Mouse (Mus musculus) urinary bladder, postnatal 4 days (tissue): ENCODE measurements around the gene Ndrg3.

Experiments used
- DNase-seq, 2 experiments: peaks; one replicate each; pipeline ENCODE4 v3.0.0; 2021 to 2022; ENCODE audit warnings: low spot score in 2 of 2

Ndrg3 gene

GRCm38 (mm10) chr2:156991470-156992319, at the start of gene Ndrg3:
Gene Ndrg3, minus strand, starts transcription at chr2:156992056.
- peak; percentile 93 to 96 for DNase-seq

GRCm38 (mm10) chr2:157041421-157041820, 49.6 kb upstream of the Ndrg3 start:
- DNase-seq, result no peak

GRCm38 (mm10) chr2:157040649-157041046, 48.8 kb upstream of the Ndrg3 start:
- DNase-seq, result no peak

GRCm38 (mm10) chr2:157039900-157040648, 48.2 kb upstream of the Ndrg3 start:
- no peak for DNase-seq

- DNase-seq, result no peak
These were observed 45.4 kb upstream of the Ndrg3 start for GRCm38 (mm10) chr2:157037303-157037702.

GRCm38 (mm10) chr2:157036400-157036799, 44.5 kb upstream of the Ndrg3 start:
- DNase-seq, result no peak

- DNase-seq, result no peak
These were observed 43.5 kb upstream of the Ndrg3 start for GRCm38 (mm10) chr2:157035371-157035770.

- DNase-seq, result peak; percentile 67 to 91
These were observed 38.9 kb upstream of the Ndrg3 start for GRCm38 (mm10) chr2:157030804-157031203.

- no peak for DNase-seq
These were observed 36.4 kb upstream of the Ndrg3 start for GRCm38 (mm10) chr2:157028261-157028660.

- DNase-seq, result no peak
These were observed 35.5 kb upstream of the Ndrg3 start for GRCm38 (mm10) chr2:157027106-157028008.

- DNase-seq, result no peak
These were observed 29.3 kb upstream of the Ndrg3 start for GRCm38 (mm10) chr2:157021156-157021555.

- no peak for DNase-seq
These were observed 27.4 kb upstream of the Ndrg3 start for GRCm38 (mm10) chr2:157019228-157019627.

- DNase-seq, result no peak
These were observed 24.8 kb upstream of the Ndrg3 start for GRCm38 (mm10) chr2:157016529-157017270.

GRCm38 (mm10) chr2:157012341-157012740, 20.5 kb upstream of the Ndrg3 start:
- no peak for DNase-seq

- DNase-seq, result no peak
These were observed 18.9 kb upstream of the Ndrg3 start for GRCm38 (mm10) chr2:157010634-157011310.

- DNase-seq, result no peak
These were observed 18.3 kb upstream of the Ndrg3 start for GRCm38 (mm10) chr2:157010121-157010520.

GRCm38 (mm10) chr2:157008509-157008908, 16.7 kb upstream of the Ndrg3 start:
- no peak for DNase-seq

GRCm38 (mm10) chr2:157007234-157007596, 15.4 kb upstream of the Ndrg3 start:
- DNase-seq, result no peak

GRCm38 (mm10) chr2:157006511-157007233, 14.8 kb upstream of the Ndrg3 start, which contains the start of gene Dsn1:
Gene Dsn1, minus strand, starts transcription at chr2:157007154.
- DNase-seq, result peak; percentile 84 to 89

- DNase-seq, result no peak
These were observed 10.5 kb upstream of the Ndrg3 start for GRCm38 (mm10) chr2:157002321-157002720.
